Mouse (Mus musculus): ENCODE measurements at regions not wholly inside any gene's neighbourhood (a gene's known extent, or its start where the extent isn't known, plus 50 kb on each side); places are given as distances from the start of the nearest gene placed in this dataset.
A peak's percentile ranks its signal among the peaks of the same experiment; 100 is the strongest.

DNA sequence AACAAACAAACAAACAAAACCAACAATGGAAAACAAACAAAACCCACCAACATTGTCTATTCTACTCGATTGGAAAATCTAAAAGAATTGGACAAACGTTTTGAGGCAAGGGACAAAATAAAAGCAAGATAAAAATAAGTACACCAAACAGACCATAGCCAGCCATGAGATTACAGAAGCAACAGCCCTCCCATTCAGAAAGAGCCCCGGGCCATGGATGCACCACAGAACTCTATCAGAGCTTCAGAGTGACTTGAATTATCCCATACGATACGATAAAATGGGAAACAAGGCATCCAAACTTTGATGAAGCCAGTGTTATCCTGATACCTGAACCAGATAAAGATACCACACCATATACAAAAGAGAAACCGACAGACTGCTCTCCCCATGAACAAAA, 68.7 kb downstream of the Npepl1 start:
- no peak for DNase-seq

GRCm38 (mm10) chr2:174184797-174185196, 74.6 kb downstream of the Npepl1 start:
- no peak for DNase-seq

GRCm38 (mm10) chr2:174191071-174191470, 80.9 kb downstream of the Npepl1 start:
- no peak for DNase-seq

DNA sequence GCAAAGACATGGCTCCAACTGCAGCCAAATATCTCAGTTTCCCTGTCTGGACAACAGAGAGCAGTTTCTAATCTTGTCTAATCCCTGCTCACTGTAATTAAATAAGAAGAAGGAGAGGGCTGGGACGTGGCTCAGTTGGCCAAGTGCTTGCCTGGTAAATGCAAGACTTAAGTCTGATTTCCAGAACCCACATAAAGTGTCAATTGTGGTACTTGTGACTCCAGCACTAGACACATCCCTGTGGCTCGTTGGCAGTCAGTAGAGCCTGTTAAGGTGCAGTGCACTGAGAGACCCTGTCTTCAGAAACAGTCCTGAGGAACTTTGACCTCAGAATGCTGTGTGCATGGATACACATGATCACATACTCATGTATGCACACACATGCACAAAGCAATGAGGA, 81.4 kb downstream of the Npepl1 start:
- DNase-seq = no peak

DNA sequence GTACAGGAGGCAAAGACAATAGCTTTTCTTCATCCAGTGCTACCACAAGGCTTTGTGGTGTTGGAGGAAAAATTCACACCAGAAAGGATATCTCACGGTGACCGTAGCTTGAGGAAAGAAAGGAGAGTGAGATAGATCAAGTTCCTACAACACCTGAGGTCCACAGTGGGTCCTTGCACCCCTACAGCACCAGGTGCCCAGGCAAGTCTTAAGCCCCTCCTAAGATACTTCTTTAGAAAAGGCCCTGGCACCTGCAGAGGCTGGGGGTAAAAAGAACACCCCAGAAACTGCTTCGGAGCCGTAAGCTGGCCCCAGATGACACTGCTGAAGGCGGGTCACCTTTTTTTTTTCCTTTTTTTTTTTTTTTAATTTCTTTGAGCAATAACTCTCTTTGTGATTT, 81.9 kb downstream of the Npepl1 start:
- no peak for DNase-seq

DNA sequence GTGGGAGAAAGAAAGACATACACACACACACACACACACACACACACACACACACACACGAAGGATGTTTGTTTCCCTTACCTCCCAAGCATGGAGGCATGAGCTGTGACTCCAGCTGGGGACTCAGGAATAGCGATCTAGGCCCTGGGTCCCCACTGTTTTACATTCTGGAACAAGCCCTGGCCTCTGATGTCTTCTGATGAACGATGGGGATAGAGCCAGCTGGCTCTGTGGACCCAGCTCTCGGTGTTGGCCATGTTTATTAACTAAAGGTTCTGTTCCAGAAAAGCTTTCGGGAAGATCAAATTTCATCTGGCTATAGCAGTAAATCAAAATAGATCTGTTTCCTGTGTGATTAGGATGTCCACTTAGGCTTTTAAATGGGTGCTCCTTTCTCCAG, 83.4 kb downstream of the Npepl1 start:
- DNase-seq = no peak

DNA sequence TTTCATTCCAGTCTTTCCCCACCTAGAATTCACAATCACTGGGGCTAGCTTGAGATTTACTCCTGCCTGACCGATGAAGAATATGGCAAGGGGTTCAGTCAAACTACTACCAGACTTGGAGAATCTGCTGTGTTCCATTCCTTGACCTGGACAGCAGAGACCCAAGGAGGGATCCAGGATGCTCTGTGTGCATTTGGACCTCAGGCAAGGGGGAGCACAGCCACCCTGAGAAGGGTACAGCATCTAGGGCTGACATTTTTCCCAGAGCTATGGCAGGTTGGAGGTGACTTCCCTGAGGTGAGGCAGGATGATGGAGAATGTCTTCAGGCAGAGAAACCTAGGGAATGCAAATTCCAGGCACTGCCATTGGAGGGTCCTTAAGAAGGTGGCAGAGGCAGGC, 85.5 kb downstream of the Npepl1 start:
- DNase-seq = no peak

- no peak for DNase-seq
These were observed 86.6 kb downstream of the Npepl1 start for GRCm38 (mm10) chr2:174196696-174197215.

GRCm38 (mm10) chr2:174197306-174197945, 86.7 kb upstream of the Gnas start:
- DNase-seq = no peak

DNA sequence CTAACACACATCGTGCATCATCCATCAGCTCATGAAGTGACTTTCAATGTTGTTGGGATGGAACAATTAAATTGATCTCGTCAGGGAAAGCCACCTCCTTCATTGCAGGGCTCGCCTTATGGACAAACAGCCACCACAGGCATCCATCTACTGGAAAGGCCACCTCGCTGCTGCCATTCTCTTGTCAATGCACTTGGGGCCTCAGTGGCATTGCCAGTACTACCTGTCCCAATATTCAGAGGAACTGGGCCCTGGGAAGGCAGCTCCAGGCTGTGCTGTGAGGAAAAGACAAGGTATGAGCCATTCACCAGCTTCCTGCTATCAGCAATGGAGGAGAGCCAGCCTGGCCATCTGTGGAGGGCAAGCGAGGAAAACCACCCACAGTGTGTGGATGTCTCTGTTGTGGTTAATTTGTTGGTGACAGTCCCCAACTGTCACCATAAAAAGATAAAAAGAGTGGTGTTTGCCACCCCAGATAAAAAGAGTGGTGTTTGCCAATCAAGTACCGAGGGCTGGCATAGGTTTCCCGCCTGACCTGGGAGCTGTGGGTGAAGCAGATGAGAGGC, 85.6 kb upstream of the Gnas start:
- DNase-seq = peak; percentile 37 to 40

DNA sequence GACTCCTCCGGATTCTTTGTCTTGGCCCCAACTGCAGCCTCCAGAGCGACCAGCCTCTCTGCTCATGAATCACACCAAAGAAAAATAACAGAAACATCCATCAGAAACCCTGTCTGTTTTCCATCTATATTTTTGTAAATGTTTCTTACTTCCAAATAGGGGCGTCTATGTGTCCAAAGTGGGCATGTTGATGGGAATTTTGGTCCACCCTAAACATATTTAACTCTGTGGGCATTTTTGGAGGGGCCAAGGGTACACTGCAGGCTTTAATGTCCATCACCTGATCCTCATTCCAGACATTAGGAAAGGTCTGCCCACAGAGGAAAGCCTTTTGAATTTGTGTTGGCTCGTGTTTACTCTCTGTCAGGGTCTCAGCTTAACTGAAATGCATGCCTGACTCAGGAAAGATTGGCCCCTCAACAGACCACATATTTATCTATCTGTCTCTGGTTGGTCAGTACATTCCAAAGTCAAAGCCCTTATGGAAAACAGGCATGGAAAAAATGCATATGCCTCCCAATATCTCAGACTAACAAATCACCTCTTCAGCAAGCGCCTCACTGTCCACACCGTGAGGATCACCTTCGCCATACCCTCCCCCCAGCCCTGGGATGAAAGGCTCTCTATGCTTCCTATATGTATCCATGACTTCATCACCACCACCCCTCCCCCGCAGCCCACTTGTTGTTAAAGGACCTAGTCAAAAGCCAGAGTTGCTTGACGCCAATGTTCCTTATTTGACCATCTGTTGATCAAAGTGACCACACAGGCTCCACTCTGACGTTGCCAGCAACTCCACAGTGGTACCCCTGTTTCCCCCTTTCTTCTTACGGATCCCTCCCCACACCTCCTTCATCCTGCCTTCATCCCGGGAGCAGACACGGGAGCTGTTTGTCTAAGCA, 83.9 kb upstream of the Gnas start:
- DNase-seq = no peak

GRCm38 (mm10) chr2:174203412-174203811, 80.7 kb upstream of the Gnas start:
- DNase-seq = no peak

DNA sequence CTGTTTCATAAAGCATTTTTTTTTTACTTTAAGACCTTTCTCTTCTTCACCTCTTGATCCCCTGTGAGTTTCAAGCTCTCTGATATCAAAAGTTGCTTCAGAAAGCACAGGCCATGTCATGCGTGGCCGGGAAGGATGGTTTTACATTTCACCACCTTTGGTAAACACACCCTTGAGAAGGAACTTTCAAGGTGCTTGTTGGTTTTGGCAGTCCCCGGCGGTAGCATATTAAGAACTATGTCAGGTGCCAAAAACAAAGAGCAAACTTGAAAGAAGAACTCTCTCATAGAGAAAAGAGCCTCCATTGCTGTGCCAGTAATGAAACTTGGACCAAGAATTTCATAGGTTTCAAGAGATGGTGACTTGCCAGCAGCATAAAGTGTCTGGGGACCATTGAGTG, 72.4 kb upstream of the Gnas start:
- no peak for DNase-seq

GRCm38 (mm10) chr2:174226660-174227059, 57.5 kb upstream of the Gnas start:
- no peak for DNase-seq
